Mouse (Mus musculus) E14TG2a.4 (cell line): Measurements from ENCODE around the gene Sbf1.

Source experiments
- CTCF ChIP-seq: conservative IDR thresholded peaks from 2 replicates; pipeline ENCODE4 v1.5.1; 2014; ENCODE audit warnings: low read length
- POU5F1 ChIP-seq: IDR thresholded peaks from 2 replicates; pipeline ENCODE4 v1.6.1; 2014; ENCODE audit warnings: low read length, borderline replicate concordance

GRCm38 (mm10) chr15:89291521-89291920 lies 23.6 kb downstream of the Sbf1 start:
- TF ChIP-seq CTCF = no peak
- TF ChIP-seq POU5F1 = no peak
